Mouse (Mus musculus): ENCODE data around the gene Zfp366. TPM values are rescaled to one million over a fixed set of nuclear protein-coding genes. Genes with fewer than 3 reads are reported as not detected.
A peak's percentile ranks its signal among the peaks of the same experiment; 100 is the strongest.

The Zfp366 gene
- not detected in 2 replicates for total RNA-seq (2012; rRNA removed)
- total RNA-seq (2014; rRNA removed) = not detected in 2 replicates
- not detected in 2 replicates for polyA plus RNA-seq (2012; ENCODE audit: insufficient read length, low read depth)

DNA sequence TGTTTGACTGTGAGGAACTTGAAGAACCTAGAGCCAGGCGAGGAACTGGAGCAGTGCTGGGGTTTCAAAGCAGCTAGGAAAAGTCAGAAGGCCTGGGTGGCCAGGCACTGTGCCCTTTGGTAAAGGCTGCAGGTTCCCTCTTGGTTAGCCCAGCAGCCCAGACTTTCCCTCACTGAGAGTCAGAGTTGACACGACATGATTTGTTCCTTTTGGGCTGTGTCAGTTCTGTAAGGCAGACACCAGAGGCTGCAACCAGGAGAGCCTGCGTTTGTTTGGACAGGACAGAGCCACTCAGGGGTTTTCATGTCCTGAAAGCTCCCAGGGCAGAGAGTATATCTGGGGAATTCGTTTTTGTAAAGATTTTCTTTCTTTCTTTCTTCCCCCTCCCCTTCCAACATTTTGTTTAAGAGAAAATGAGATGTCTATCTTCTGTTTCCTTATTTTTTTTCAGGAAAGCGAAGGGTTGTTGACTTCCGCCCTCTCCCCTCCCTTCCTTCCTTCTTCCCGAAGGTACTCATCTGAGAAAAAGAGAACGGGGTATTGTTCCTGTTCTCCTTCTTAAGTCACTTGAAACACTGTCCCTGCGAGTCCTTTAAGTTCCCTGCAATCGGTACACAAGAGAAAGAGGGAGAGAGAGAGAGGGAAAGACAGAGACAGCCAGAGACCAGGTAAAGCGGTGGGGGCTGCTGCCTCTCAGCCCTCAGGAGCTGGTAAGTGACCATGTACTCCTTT lies at the start of gene Zfp366:
Zfp366 (plus strand) TSS at position 669 of the 732 bp plus-strand sequence.
- Histone ChIP-seq H3K9me3 (replicated peaks; ENCODE audit: low read length) (no peaks in the 10 kb centered on the region), H3K4me2 (ENCODE audit: insufficient read depth, low read depth, poor library complexity, severe bottlenecking) (no peak within 1 kb of the TSS), H3K27me3 (replicated peaks) (peaks cover 11% of the 10 kb centered on the region), H3K79me2 (replicated peaks; ENCODE audit: control insufficient read depth, extremely low read depth, insufficient read depth, poor library complexity, severe bottlenecking) (no peaks in the 10 kb centered on the region), H3K9ac (ENCODE audit: insufficient read depth, low read depth) (no peak within 1 kb of the TSS), H3K4me1 (ENCODE audit: control insufficient read depth in 1 of 2, insufficient read depth in 2 of 2) (peaks cover 9 to 36% of the 10 kb centered on the region in 2 experiments), H3K4me3 (replicated peaks in 1 of 3; ENCODE audit: low read depth in 2 of 3, low read length in 2 of 3, poor library complexity in 1 of 3) (no peak within 1 kb of the TSS), H3K27ac (ENCODE audit: insufficient read depth, low read depth) (no peak within 1 kb of the TSS), H3K36me3 (replicated peaks in 1 of 2; ENCODE audit: control insufficient read depth in 1 of 2, insufficient read depth in 1 of 2, low read length in 1 of 2) (no peaks in the 10 kb centered on the region)
- in situ Hi-C loops (cut with MboI; ENCODE audit: low pct_ligation_motif_present, low pct_unique_long_range_greater_than_20kb, low sequenced_read_pairs) = no loop called here
- dilution Hi-C loops (cut with MboI; ENCODE audit: extremely low pct_ligation_motif_present, extremely low pct_unique_long_range_greater_than_20kb, low sequenced_read_pairs) = no loop called here
- no peak for DNase-seq (ENCODE audit: extremely low read depth)
- TF ChIP-seq E2F4 (IDR thresholded peaks at IDR 0.05; ENCODE audit: insufficient replicate concordance, low read depth, low read length) (no peak), NELFE (IDR thresholded peaks at IDR 0.05; ENCODE audit: low read depth, low read length) (no peak), RCOR1 (conservative IDR thresholded peaks at IDR 0.05; ENCODE audit: low read depth, low read length) (no peak), MAFK (IDR thresholded peaks at IDR 0.05; ENCODE audit: insufficient replicate concordance, low read length) (no peak), CHD2 (IDR thresholded peaks at IDR 0.05; ENCODE audit: low read length) (no peak), MAZ (IDR thresholded peaks at IDR 0.05; ENCODE audit: low read depth, low read length) (no peak)

GRCm38 (mm10) chr13:99138351-99139255 lies 46.0 kb upstream of the Zfp366 start:
- no peaks in the 10 kb centered on the region for H3K79me2 ChIP-seq (replicated peaks; ENCODE audit: control insufficient read depth, extremely low read depth, insufficient read depth, poor library complexity, severe bottlenecking)
- H3K36me3 ChIP-seq (replicated peaks in 1 of 2; ENCODE audit: control insufficient read depth in 1 of 2, insufficient read depth in 1 of 2, low read length in 1 of 2) = no peaks in the 10 kb centered on the region
- dilution Hi-C loops (cut with MboI; ENCODE audit: extremely low pct_ligation_motif_present, extremely low pct_unique_long_range_greater_than_20kb, low sequenced_read_pairs) (no loop called here), in situ Hi-C loops (cut with MboI; ENCODE audit: low pct_ligation_motif_present, low pct_unique_long_range_greater_than_20kb, low sequenced_read_pairs) (no loop called here)
- H3K4me3 ChIP-seq (replicated peaks in 1 of 3; ENCODE audit: low read depth in 2 of 3, low read length in 2 of 3, poor library complexity in 1 of 3) = no peak overlapping the region
- no peaks in the 10 kb centered on the region for H3K9me3 ChIP-seq (replicated peaks; ENCODE audit: low read length)
- no peak overlapping the region for H3K9ac ChIP-seq (ENCODE audit: insufficient read depth, low read depth)
- peaks cover 4 to 16% of the 10 kb centered on the region in 2 experiments for H3K4me1 ChIP-seq (ENCODE audit: control insufficient read depth in 1 of 2, insufficient read depth in 2 of 2)
- peak overlapping the region; percentile 63 for H3K4me2 ChIP-seq (ENCODE audit: insufficient read depth, low read depth, poor library complexity, severe bottlenecking)
- peak; percentile 45 for DNase-seq (ENCODE audit: extremely low read depth)
- H3K27me3 ChIP-seq (replicated peaks) = peaks cover 2% of the 10 kb centered on the region
- H3K27ac ChIP-seq (ENCODE audit: insufficient read depth, low read depth) = no peak overlapping the region
- TF ChIP-seq IRF4 (IDR thresholded peaks at IDR 0.05; ENCODE audit: low read depth, low read length) = peak; percentile 62; the same call in 1 of the 2 replicates
- TF ChIP-seq CHD2 (IDR thresholded peaks at IDR 0.05; ENCODE audit: low read length) = peak; percentile 28; the same call in 1 of the 2 replicates
- TF ChIP-seq EP300 (IDR thresholded peaks at IDR 0.05; ENCODE audit: low read length) = peak; percentile 71
- TF ChIP-seq ZKSCAN1 (IDR thresholded peaks at IDR 0.05; ENCODE audit: borderline replicate concordance, low read depth, low read length) = no peak
- no peak for TF ChIP-seq HCFC1 (IDR thresholded peaks at IDR 0.05; ENCODE audit: low read depth, low read length)
- TF ChIP-seq MAFK (IDR thresholded peaks at IDR 0.05; ENCODE audit: insufficient replicate concordance, low read length) = peak; percentile 37; the same call in 1 of the 2 replicates
- no peak for TF ChIP-seq SMC3 (IDR thresholded peaks at IDR 0.05; ENCODE audit: low read depth, low read length)
- peak; percentile 40; the same call in 1 of the 2 replicates for TF ChIP-seq ETS1 (conservative IDR thresholded peaks at IDR 0.05; ENCODE audit: low read depth, low read length)
- TF ChIP-seq USF1 (IDR thresholded peaks at IDR 0.05; ENCODE audit: low read depth, low read length) = no peak
